12 mouse cellular contexts compared by ENCODE assay signal in genomic region chr1:42917908-42918307, GRCm38 (mm10). TPM values are rescaled to one million over a fixed set of nuclear protein-coding genes. Genes with fewer than 3 reads are reported as not detected.
DNase-seq lines count a peak whose midpoint lies in the region; ATAC-seq and TF ChIP-seq lines count a peak whose summit lies in the region.
"Had no signal": no experiment of that assay in that cellular context is flagged by ENCODE, and none has a peak within 500 bp of the region (broad histone marks: within the 10 kb centered on the region; RNA-seq: fewer than 3 reads in every experiment).

No protein-coding gene starts in this region.

- no peak overlapping the region for H3K9ac ChIP-seq in kidney, embryonic 15.5 days
- no peak overlapping the region for H3K9ac ChIP-seq in embryonic facial prominence, embryonic 12.5 days
- H3K9ac ChIP-seq in intestine, postnatal 0 days (ENCODE audit: low read depth, low read length) = no peak overlapping the region
- H3K9ac ChIP-seq: liver, embryonic 15.5 days had no signal

- H3K4me1 ChIP-seq in kidney, embryonic 15.5 days = peaks cover 5% of the 10 kb centered on the region; the same call in 1 of the 2 replicates
- no peaks in the 10 kb centered on the region for H3K4me1 ChIP-seq in embryonic facial prominence, embryonic 12.5 days
- no peaks in the 10 kb centered on the region for H3K4me1 ChIP-seq in intestine, postnatal 0 days (replicated peaks; ENCODE audit: control insufficient read depth, insufficient read depth, low read length)
- H3K4me1 ChIP-seq: liver, embryonic 15.5 days had no signal

- H3K27me3 ChIP-seq in kidney, embryonic 15.5 days = 0 out of 2 replicates have a peak, but pooled peaks cover 3% of the 10 kb centered on the region
- H3K27me3 ChIP-seq in embryonic facial prominence, embryonic 12.5 days = no peaks in the 10 kb centered on the region
- no peaks in the 10 kb centered on the region; the same call in 1 of the 2 replicates for H3K27me3 ChIP-seq in intestine, postnatal 0 days (replicated peaks; ENCODE audit: control insufficient read depth, insufficient read depth, low read length)
- H3K27me3 ChIP-seq: liver, embryonic 15.5 days had no signal

- TF ChIP-seq CTCF in intestine, postnatal 0 days (IDR thresholded peaks at IDR 0.05; ENCODE audit: low read depth) = no peak

- WGBS in kidney, embryonic 15.5 days = 22% methylated on average over 4 of the region's 4 CpGs
- 14% methylated on average over 4 of the region's 4 CpGs for WGBS in embryonic facial prominence, embryonic 12.5 days
- 22% methylated on average over 4 of the region's 4 CpGs for WGBS in intestine, postnatal 0 days

- no peaks in the 10 kb centered on the region for H3K36me3 ChIP-seq in kidney, embryonic 15.5 days
- H3K36me3 ChIP-seq in embryonic facial prominence, embryonic 12.5 days = no peaks in the 10 kb centered on the region
- no peaks in the 10 kb centered on the region for H3K36me3 ChIP-seq in intestine, postnatal 0 days (ENCODE audit: control insufficient read depth, insufficient read depth)
- H3K36me3 ChIP-seq: liver, embryonic 15.5 days had no signal

- peak overlapping the region; percentile 20 for H3K4me2 ChIP-seq in kidney, embryonic 15.5 days
- peak overlapping the region; percentile 22; the same call in 1 of the 2 replicates for H3K4me2 ChIP-seq in embryonic facial prominence, embryonic 12.5 days (replicated peaks)
- no peak overlapping the region for H3K4me2 ChIP-seq in intestine, postnatal 0 days (replicated peaks; ENCODE audit: low read depth)
- H3K4me2 ChIP-seq: liver, embryonic 15.5 days had no signal

- no peak overlapping the region for H3K4me3 ChIP-seq in kidney, embryonic 15.5 days (replicated peaks)
- H3K4me3 ChIP-seq in embryonic facial prominence, embryonic 12.5 days = no peak overlapping the region
- no peak overlapping the region for H3K4me3 ChIP-seq in intestine, postnatal 0 days (ENCODE audit: low read depth, low read length)
- H3K4me3 ChIP-seq: gastrocnemius, adult 2 months; liver, embryonic 15.5 days had no signal

- no peak for DNase-seq in kidney, adult 9 months
- peak; percentile 14 for DNase-seq in Muller cell, postnatal 12 days (ENCODE audit: inconsistent ontology term)
- peak; percentile 31 for DNase-seq in neural tube, embryonic 10.5 days (ENCODE audit: extremely low spot score, low spot score)
- no peak for DNase-seq in urinary bladder, postnatal 10 days (ENCODE audit: low spot score)
- no peak for DNase-seq in left cerebral cortex, adult 8-10 months (ENCODE audit: low spot score in 2 of 2)
- DNase-seq: cerebellum, postnatal 14 days; gastrocnemius, adult 2 months; kidney, adult 8-10 months had no signal

- H3K9me3 ChIP-seq in kidney, embryonic 15.5 days (replicated peaks) = no peaks in the 10 kb centered on the region
- H3K9me3 ChIP-seq in embryonic facial prominence, embryonic 12.5 days = no peaks in the 10 kb centered on the region
- H3K9me3 ChIP-seq in intestine, postnatal 0 days (ENCODE audit: control insufficient read depth) = no peaks in the 10 kb centered on the region
- H3K9me3 ChIP-seq: liver, embryonic 15.5 days had no signal

- no peak overlapping the region for H3K27ac ChIP-seq in kidney, embryonic 15.5 days
- H3K27ac ChIP-seq in embryonic facial prominence, embryonic 12.5 days = no peak overlapping the region
- no peak overlapping the region for H3K27ac ChIP-seq in intestine, postnatal 0 days (ENCODE audit: low read depth, low read length)
- H3K27ac ChIP-seq: gastrocnemius, adult 2 months; liver, embryonic 15.5 days had no signal

- ATAC-seq in kidney, embryonic 15.5 days (replicated peaks; ENCODE audit: low FRiP score) = peak; percentile 68; the same call in 1 of the 2 replicates
- ATAC-seq in embryonic facial prominence, embryonic 12.5 days (ENCODE audit: insufficient number of reproducible peaks, insufficient read depth, low FRiP score, low TSS enrichment) = peak; percentile 68; the same call in 1 of the 2 replicates
- no peak for ATAC-seq in intestine, postnatal 0 days

RNA-seq across cellular contexts. Expression of gene Gpr45, which starts 34.8 kb away (rescaled TPM):
- 13.1 and 13.4 TPM in 2 replicates for polyA plus RNA-seq in kidney, embryonic 15.5 days (2015; fragmentation: Nextera tagmentation; extraction: Ambion mirVana)
- polyA plus RNA-seq in embryonic facial prominence, embryonic 12.5 days (2016; fragmentation: Nextera tagmentation; extraction: Ambion mirVana) = 15.5 and 16.7 TPM in 2 replicates
- 2.2 and 2.3 TPM in 2 replicates for polyA plus RNA-seq in intestine, postnatal 0 days (2015; fragmentation: Nextera tagmentation; extraction: Ambion mirVana)
- 10 to 100 TPM; 13.8 to 17.9 (median 16.9) TPM for total RNA-seq in left cerebral cortex, adult 8-10 months (2022)
- total RNA-seq: gastrocnemius, adult 2 months had no signal

Comparison
In these comparisons a context has a peak if more than half of its experiments do, and no peak if none do; other contexts are left out.
1. DNase-seq: peak in Muller cell, postnatal 12 days (single experiment) and neural tube, embryonic 10.5 days (single experiment); none in kidney, adult 9 months (single experiment), urinary bladder, postnatal 10 days (single experiment) and left cerebral cortex, adult 8-10 months (0 of 2).